Mouse (Mus musculus): ENCODE results near the gene Ciao2a.

GRCm38 (mm10) chr9:66124681-66125542, 1.5 kb upstream of the Ciao2a start:
- TF ChIP-seq CTCF (IDR thresholded peaks at IDR 0.05; ENCODE audit: extremely low read depth, insufficient read depth, low read length) (no peak), POLR2A (IDR thresholded peaks at IDR 0.05; ENCODE audit: extremely low read depth, insufficient read depth, low read length) (peak; percentile 94)

All from cortical plate, adult 2 months (tissue).